Mouse (Mus musculus) limb, embryonic 14.5 days (tissue): ENCODE measurements at regions not wholly inside any gene's neighbourhood (a gene's known extent, or its start where the extent isn't known, plus 50 kb on each side); places are given as distances from the start of the nearest gene placed in this dataset.

Experiments used
- ATAC-seq: fragments of 200-750 bp; cut with Nextera tagmentation; 2 replicates; pipeline ENCODE4 v1.8.0; 2017; ENCODE audit warnings: low read depth, moderate number of reproducible peaks, moderate TSS enrichment; ENCODE audit not compliant: low FRiP score
- DNase-seq: peaks from one replicate; pipeline ENCODE4 v3.0.0-alpha.2; 2015; ENCODE audit warnings: low spot score
- H3K27ac ChIP-seq: fragments of 300-500 bp; sonication (generic); replicated peaks from 2 replicates; pipeline ENCODE4 v1.5.1; 2014; ENCODE audit warnings: low read depth, mild to moderate bottlenecking, low read length, moderate library complexity, mixed read lengths
- H3K27me3 ChIP-seq: fragments of 300-500 bp; sonication (generic); 2 replicates; pipeline ENCODE4 v1.6.1; 2014; ENCODE audit warnings: low read length, mixed read lengths; ENCODE audit not compliant: control insufficient read depth, insufficient read depth
- H3K36me3 ChIP-seq: fragments of 300-500 bp; sonication (generic); 2 replicates; pipeline ENCODE4 v1.6.1; 2014; ENCODE audit warnings: mild to moderate bottlenecking, low read length, moderate library complexity, mixed read lengths; ENCODE audit not compliant: control insufficient read depth, insufficient read depth
- H3K4me1 ChIP-seq: fragments of 300-500 bp; sonication (generic); 2 replicates; pipeline ENCODE4 v1.6.1; 2014; ENCODE audit warnings: antibody characterized with exemption, low read length, mixed read lengths; ENCODE audit not compliant: control insufficient read depth, insufficient read depth
- H3K4me2 ChIP-seq: fragments of 300-500 bp; sonication (generic); replicated peaks from 2 replicates; pipeline ENCODE4 v1.6.1; 2014; ENCODE audit warnings: low read depth, mild to moderate bottlenecking, low read length, moderate library complexity; ENCODE audit not compliant: severe bottlenecking
- H3K4me3 ChIP-seq: fragments of 300-500 bp; sonication (generic); replicated peaks from 2 replicates; pipeline ENCODE4 v1.5.1; 2014; ENCODE audit warnings: low read length
- H3K9ac ChIP-seq: fragments of 300-500 bp; sonication (generic); 2 replicates; pipeline ENCODE4 v1.6.1; 2014; ENCODE audit warnings: mild to moderate bottlenecking, low read depth, low read length, moderate library complexity; ENCODE audit not compliant: severe bottlenecking
- H3K9me3 ChIP-seq: fragments of 300-500 bp; sonication (generic); 2 replicates; pipeline ENCODE4 v1.6.1; 2016; ENCODE audit warnings: low read length; ENCODE audit not compliant: control insufficient read depth
- POLR2A ChIP-seq: fragments of 200-500 bp; IDR thresholded peaks from 2 replicates; pipeline ENCODE4 v1.8.0; 2012; ENCODE audit warnings: inconsistent platforms, mild to moderate bottlenecking, moderate library complexity, borderline replicate concordance; ENCODE audit not compliant: insufficient read depth, insufficient read length; ENCODE audit errors: extremely low read depth
- WGBS: fragments of 180-500 bp; shearing (Covaris S2); extraction: QIAGEN DNeasy Blood & Tissue Kit; methylation state at CpG from one replicate; pipeline ENCODE4 v1.1.7; 2014; 5-methylcytosine and 5-hydroxymethylcytosine counted together

DNA sequence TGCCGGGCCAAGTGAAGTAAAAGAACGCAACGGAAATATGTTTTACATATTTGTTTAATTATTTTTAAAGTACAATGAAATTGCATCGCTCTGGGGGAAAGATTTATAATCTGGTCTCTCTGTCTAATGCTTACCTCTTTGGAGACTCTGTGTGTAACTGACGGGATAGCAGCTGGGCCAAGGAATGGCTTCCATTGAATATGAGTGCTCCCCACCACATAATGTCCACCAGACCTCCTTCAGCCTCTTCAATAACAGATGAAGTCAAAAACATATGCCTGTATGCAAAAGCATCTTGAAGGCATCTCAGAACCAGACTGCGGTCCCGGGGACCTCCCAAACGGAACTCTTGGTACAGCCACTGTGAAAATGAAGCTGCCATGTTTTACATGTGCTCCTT lies 531.0 kb downstream of the Zfp536 start:
- Histone ChIP-seq H3K27ac (no peak overlapping the region), H3K4me1 (no peaks in the 10 kb centered on the region; the same call in 1 of the 2 replicates), H3K27me3 (no peaks in the 10 kb centered on the region), H3K36me3 (no peaks in the 10 kb centered on the region), H3K9me3 (no peaks in the 10 kb centered on the region), H3K4me2 (no peak overlapping the region), H3K9ac (no peak overlapping the region), H3K4me3 (no peak overlapping the region)
- no peak for TF ChIP-seq POLR2A
- ATAC-seq (no peak), DNase-seq (no peak)
- 61% methylated on average over 8 of the region's 8 CpGs for WGBS

DNA sequence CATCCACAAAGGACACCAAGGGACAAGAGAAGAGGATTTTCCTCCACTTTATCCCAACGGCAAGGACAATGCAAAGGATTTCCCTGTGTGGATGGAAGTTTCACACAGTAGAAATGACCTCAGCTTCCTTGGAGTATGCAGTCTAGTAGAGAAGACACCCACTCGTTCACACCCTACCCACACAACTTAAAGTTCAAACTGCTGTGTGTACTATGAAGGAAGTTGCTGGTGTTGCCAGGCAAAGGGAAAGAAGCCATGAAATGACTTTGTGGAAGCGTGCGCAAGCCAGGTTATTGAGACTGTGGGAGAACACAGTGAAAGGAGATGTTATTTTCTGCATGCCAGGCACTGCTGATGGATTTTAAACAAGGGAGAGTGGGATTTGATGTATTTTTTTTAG lies 527.3 kb downstream of the Zfp536 start:
- Histone ChIP-seq H3K4me1 (no peaks in the 10 kb centered on the region; the same call in 1 of the 2 replicates), H3K36me3 (no peaks in the 10 kb centered on the region), H3K4me2 (no peak overlapping the region), H3K9me3 (no peaks in the 10 kb centered on the region), H3K27me3 (no peaks in the 10 kb centered on the region), H3K9ac (no peak overlapping the region), H3K27ac (no peak overlapping the region), H3K4me3 (no peak overlapping the region)
- no peak for TF ChIP-seq POLR2A
- 88% methylated on average over 4 of the region's 4 CpGs for WGBS
- no peak for ATAC-seq
- no peak for DNase-seq

DNA sequence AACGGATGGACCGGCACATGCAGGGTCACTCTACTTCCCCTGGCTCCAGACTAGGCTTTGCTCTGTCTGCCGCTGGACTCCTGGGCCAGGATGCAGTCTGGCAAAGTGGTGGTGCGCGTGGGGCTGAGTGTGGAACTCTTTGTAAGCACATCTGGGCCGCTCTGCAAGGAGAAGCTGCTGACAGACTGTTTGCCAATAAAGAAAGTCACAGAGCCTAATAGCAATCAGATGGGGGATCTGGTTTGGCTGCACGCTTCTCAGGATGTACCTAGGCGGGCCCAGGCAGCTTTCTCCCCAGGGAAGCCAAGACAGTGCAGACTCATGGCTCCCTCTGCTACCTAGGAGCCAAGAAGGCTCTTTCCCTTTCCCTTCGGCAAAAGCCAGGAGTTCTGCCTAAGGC lies 519.0 kb downstream of the Zfp536 start:
- Histone ChIP-seq H3K27me3 (no peaks in the 10 kb centered on the region), H3K36me3 (no peaks in the 10 kb centered on the region), H3K4me3 (no peak overlapping the region), H3K9me3 (no peaks in the 10 kb centered on the region), H3K27ac (peak overlapping the region; percentile 6; the same call in 1 of the 2 replicates), H3K4me2 (peak overlapping the region; percentile 9; the same call in 1 of the 2 replicates), H3K9ac (no peak overlapping the region), H3K4me1 (peaks cover 25% of the 10 kb centered on the region)
- WGBS: 14% methylated on average over 9 of the region's 9 CpGs
- DNase-seq: peak; percentile 78
- no peak for TF ChIP-seq POLR2A
- peak; percentile 48 for ATAC-seq

DNA sequence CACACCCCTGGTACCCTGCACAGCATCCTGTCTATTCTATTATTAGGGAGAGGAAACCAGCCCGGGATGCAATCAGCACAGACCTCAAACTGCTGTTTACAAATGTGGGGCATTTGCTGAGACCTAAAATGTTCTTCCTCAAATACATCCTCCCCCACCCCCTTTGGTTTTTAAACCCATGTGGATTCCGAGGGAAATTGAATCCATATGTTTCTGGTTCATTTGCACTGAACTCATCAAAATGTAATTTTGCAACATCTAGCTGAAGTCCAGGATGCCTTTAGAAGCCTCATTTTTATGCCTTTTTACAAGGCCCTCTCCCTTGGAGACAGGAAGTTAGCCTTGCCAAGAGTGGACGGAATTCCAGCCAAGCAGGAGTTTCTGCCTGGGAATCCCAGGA lies 517.6 kb downstream of the Zfp536 start:
- H3K4me2 ChIP-seq: no peak overlapping the region
- no peak overlapping the region for H3K9ac ChIP-seq
- no peaks in the 10 kb centered on the region for H3K27me3 ChIP-seq
- H3K4me1 ChIP-seq: peaks cover 25% of the 10 kb centered on the region
- no peaks in the 10 kb centered on the region for H3K36me3 ChIP-seq
- TF ChIP-seq POLR2A: no peak
- no peak overlapping the region for H3K4me3 ChIP-seq
- WGBS: 10% methylated on average over 3 of the region's 3 CpGs
- ATAC-seq: peak; percentile 65
- H3K27ac ChIP-seq: no peak overlapping the region
- DNase-seq: peak; percentile 69
- no peaks in the 10 kb centered on the region for H3K9me3 ChIP-seq

DNA sequence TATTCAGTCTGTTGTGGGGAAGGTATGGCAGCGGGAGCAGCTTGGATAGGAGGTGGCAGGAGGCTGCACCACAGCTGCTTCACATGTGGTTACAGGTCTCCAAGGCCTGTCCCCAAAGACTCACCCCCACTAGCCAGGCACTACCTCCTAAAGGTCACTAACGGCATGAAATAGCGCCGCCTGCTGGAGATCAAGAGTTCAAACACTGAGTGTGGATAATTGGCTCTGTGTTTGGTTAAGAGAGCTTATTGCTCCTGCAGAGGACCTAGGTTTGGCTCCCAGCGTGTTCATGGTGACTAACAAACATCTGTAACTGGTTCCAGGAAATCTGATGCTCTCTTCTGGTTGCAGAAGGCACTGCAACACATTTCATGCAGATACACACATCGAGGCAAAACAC lies 514.1 kb downstream of the Zfp536 start:
- Histone ChIP-seq H3K4me2 (no peak overlapping the region), H3K9me3 (no peaks in the 10 kb centered on the region), H3K36me3 (no peaks in the 10 kb centered on the region), H3K4me1 (peaks cover 21% of the 10 kb centered on the region), H3K9ac (no peak overlapping the region), H3K27me3 (no peaks in the 10 kb centered on the region), H3K4me3 (no peak overlapping the region), H3K27ac (no peak overlapping the region)
- DNase-seq (no peak), ATAC-seq (no peak)
- no peak for TF ChIP-seq POLR2A
- WGBS: 39% methylated on average over 6 of the region's 6 CpGs

DNA sequence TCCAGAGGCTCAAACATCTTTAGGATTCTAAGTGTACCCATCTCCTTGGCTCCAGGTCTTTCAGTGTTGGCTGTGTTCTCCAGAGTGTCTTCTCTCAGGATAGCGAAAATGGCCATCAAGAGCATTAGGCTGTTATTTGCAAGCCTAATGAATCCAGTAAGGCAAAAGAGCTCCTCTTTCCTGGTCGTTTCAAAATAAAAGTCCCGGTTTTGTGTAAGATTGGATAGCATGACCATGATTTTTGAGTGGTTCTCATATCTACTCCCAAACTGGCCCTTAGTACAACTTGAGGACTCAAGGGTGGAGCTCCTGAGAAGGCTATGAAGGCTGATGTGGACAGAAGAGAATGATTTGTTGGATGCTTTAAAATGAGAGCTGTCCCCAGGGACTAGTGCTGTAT lies 510.6 kb downstream of the Zfp536 start:
- Histone ChIP-seq H3K4me3 (no peak overlapping the region), H3K27me3 (no peaks in the 10 kb centered on the region), H3K27ac (no peak overlapping the region), H3K36me3 (no peaks in the 10 kb centered on the region), H3K9ac (no peak overlapping the region), H3K4me1 (no peaks in the 10 kb centered on the region), H3K9me3 (no peaks in the 10 kb centered on the region), H3K4me2 (no peak overlapping the region)
- DNase-seq (no peak), ATAC-seq (no peak)
- 39% methylated on average over 3 of the region's 3 CpGs for WGBS
- no peak for TF ChIP-seq POLR2A
